Mouse (Mus musculus) kidney, embryonic 14.5 days (tissue): ENCODE measurements at regions not wholly inside any gene's neighbourhood (a gene's known extent, or its start where the extent isn't known, plus 50 kb on each side); places are given as distances from the start of the nearest gene placed in this dataset.
A peak's percentile ranks its signal among the peaks of the same experiment; 100 is the strongest.

Source experiments
- ATAC-seq: fragments of 200-750 bp; cut with Nextera tagmentation; 2 replicates; pipeline ENCODE4 v1.8.0; 2017; ENCODE audit warnings: moderate number of reproducible peaks, mild to moderate bottlenecking, moderate TSS enrichment, moderate library complexity; ENCODE audit not compliant: low FRiP score, low TSS enrichment
- H3K27ac ChIP-seq: fragments of 300-500 bp; sonication (generic); 2 replicates; pipeline ENCODE4 v1.5.1; 2014; ENCODE audit warnings: low read depth, mild to moderate bottlenecking, low read length, moderate library complexity, mixed read lengths
- H3K27me3 ChIP-seq: fragments of 300-500 bp; sonication (generic); 2 replicates; pipeline ENCODE4 v1.6.1; 2014; ENCODE audit warnings: mild to moderate bottlenecking, low read length; ENCODE audit not compliant: control insufficient read depth, insufficient read depth
- H3K36me3 ChIP-seq: fragments of 300-500 bp; sonication (generic); 2 replicates; pipeline ENCODE4 v1.6.1; 2014; ENCODE audit warnings: low read length, mixed read lengths; ENCODE audit not compliant: control insufficient read depth, insufficient read depth
- H3K4me1 ChIP-seq: fragments of 300-500 bp; sonication (generic); 2 replicates; pipeline ENCODE4 v1.6.1; 2014; ENCODE audit warnings: low read length, mixed read lengths; ENCODE audit not compliant: control insufficient read depth, insufficient read depth
- H3K4me2 ChIP-seq: fragments of 300-500 bp; sonication (generic); replicated peaks from 2 replicates; pipeline ENCODE4 v1.6.1; 2014; ENCODE audit warnings: low read depth, mild to moderate bottlenecking, low read length
- H3K4me3 ChIP-seq: fragments of 300-500 bp; sonication (generic); 2 replicates; pipeline ENCODE4 v1.5.1; 2014; ENCODE audit warnings: mild to moderate bottlenecking, low read length
- H3K9ac ChIP-seq: fragments of 300-500 bp; sonication (generic); 2 replicates; pipeline ENCODE4 v1.6.1; 2014; ENCODE audit warnings: low read depth, mild to moderate bottlenecking, low read length, moderate library complexity
- H3K9me3 ChIP-seq: fragments of 300-500 bp; sonication (generic); 2 replicates; pipeline ENCODE4 v1.6.1; 2016; ENCODE audit warnings: low read length; ENCODE audit not compliant: control insufficient read depth
- whole genome bisulfite sequencing: fragments of 180-500 bp; shearing (Covaris S2); extraction: QIAGEN DNeasy Blood & Tissue Kit; methylation state at CpG from one replicate; pipeline ENCODE4 v1.1.7; 2014; 5-methylcytosine and 5-hydroxymethylcytosine counted together

DNA sequence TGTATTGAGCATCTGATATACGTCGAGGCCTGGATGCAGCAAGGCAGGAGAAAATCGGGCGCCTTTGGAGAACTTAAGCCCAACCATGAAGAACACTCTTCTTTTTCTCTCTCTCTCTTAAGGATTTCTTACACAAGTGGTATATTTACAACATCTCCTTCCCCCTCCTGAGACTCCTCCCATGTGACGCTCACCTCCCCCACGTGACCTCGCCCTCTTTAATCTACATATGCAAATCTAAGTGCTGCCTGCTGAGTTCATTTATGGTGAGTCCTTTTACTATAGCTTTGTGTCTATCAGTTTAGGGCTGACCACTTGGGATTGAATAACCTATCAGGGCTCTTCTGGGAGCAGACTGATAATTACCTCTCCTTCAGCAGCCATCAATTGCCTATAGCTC, 337.4 kb downstream of the Cd83 start:
- no peak for ATAC-seq
- H3K4me3 ChIP-seq, result no peak overlapping the region
- no peaks in the 10 kb centered on the region for H3K36me3 ChIP-seq
- peaks cover 29% of the 10 kb centered on the region for H3K4me1 ChIP-seq
- H3K9me3 ChIP-seq, result no peaks in the 10 kb centered on the region
- H3K9ac ChIP-seq, result no peak overlapping the region
- WGBS, result 47% methylated on average over 7 of the region's 7 CpGs
- no peaks in the 10 kb centered on the region for H3K27me3 ChIP-seq
- no peak overlapping the region; the same call in 1 of the 2 replicates for H3K27ac ChIP-seq
- H3K4me2 ChIP-seq, result no peak overlapping the region

DNA sequence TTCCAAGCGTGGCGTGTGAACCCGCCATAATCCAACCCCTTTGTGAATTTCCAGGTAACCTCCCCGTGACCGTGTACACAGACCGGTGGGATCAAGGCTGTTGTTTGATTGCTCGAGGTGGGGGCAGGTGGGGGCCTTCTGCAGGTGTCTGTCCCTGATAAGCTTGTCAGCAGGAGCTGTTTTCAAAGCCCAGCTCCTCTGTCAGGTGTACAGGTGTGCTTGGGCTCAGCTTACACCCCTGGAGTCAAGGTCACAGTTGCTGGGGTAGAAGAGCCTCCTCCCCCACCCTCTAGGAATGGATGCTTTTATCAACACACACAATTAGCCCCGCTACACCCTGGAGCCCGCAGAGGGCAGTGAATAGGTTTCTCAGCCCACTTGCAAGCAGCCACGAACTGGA, 341.6 kb downstream of the Cd83 start:
- 26% methylated on average over 10 of the region's 10 CpGs for WGBS
- peak; percentile 46; the same call in 1 of the 2 replicates for ATAC-seq
- H3K4me1 ChIP-seq, result peaks cover 13% of the 10 kb centered on the region
- no peak overlapping the region for H3K9ac ChIP-seq
- H3K4me3 ChIP-seq, result no peak overlapping the region
- no peak overlapping the region for H3K4me2 ChIP-seq
- H3K9me3 ChIP-seq, result no peaks in the 10 kb centered on the region
- no peaks in the 10 kb centered on the region for H3K27me3 ChIP-seq
- H3K36me3 ChIP-seq, result no peaks in the 10 kb centered on the region
- no peak overlapping the region for H3K27ac ChIP-seq

DNA sequence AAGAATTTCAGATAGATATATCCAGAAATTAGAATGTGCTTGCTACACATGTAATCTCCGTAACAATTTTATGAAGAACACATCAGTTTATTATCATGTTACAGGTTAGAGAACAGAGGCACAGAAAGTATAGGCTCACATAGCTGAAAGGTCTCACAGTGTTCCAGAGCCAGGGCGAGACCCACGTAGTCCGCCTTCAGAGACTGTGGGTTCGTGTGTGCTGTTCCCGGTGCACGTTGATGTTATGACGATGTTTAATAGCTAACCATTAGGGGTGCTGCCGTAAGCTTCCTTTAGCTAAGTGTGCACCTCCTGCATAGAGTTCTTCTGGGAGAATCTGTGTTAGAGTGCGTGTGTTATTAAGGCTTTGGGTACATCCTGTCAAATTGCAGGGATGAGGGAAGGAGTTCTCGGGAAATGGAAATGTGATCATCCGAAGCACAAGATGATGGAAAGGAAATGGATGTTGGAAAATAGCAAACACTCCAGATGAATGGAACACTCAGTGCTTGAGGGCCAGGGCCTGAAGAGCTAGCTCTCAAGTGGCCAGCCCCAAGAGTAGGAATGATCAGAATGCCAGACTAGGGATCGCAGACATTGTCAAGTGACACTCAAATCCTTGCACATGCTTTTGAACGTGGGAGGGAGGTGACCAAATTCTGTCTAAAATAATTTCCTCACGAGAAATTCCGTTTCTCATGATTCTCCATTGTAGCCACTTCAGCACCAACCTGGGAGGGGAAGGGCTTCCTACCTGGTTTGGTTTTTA, 344.1 kb downstream of the Cd83 start:
- H3K27ac ChIP-seq, result no peak overlapping the region
- no peaks in the 10 kb centered on the region for H3K9me3 ChIP-seq
- no peaks in the 10 kb centered on the region for H3K27me3 ChIP-seq

DNA sequence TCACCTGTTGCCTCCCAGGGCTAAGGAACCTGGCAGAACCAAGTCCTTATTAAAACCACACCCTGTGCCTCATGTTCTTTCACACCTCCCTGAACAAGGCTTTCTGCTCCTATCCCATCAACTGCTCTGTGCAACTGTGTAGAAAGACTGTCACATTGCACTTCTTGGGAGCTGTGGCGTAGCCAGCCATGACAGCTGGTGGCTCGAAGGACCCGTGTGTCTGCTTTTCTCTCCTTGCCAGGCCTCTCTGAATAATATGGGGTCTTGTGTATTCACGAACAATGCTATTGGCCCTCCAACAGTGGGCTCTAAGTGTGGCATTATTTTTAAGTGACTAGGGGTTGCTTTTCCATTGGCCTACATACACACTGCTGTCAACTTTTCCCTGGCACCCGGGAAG, 347.3 kb downstream of the Cd83 start:
- Histone ChIP-seq H3K27ac (no peak overlapping the region), H3K4me1 (no peaks in the 10 kb centered on the region), H3K4me3 (no peak overlapping the region), H3K27me3 (no peaks in the 10 kb centered on the region), H3K9me3 (no peaks in the 10 kb centered on the region), H3K36me3 (no peaks in the 10 kb centered on the region), H3K4me2 (no peak overlapping the region), H3K9ac (no peak overlapping the region)
- ATAC-seq, result no peak
- WGBS, result 89% methylated on average over 5 of the region's 5 CpGs

More for the DNA sequence above, 344.1 kb downstream of the Cd83 start:
- no peak overlapping the region for H3K9ac ChIP-seq
- H3K36me3 ChIP-seq, result no peaks in the 10 kb centered on the region
- H3K4me1 ChIP-seq, result peaks cover 11% of the 10 kb centered on the region
- WGBS, result 92% methylated on average over 16 of the region's 16 CpGs
- H3K4me2 ChIP-seq, result no peak overlapping the region
- no peak overlapping the region for H3K4me3 ChIP-seq
- ATAC-seq, result no peak

DNA sequence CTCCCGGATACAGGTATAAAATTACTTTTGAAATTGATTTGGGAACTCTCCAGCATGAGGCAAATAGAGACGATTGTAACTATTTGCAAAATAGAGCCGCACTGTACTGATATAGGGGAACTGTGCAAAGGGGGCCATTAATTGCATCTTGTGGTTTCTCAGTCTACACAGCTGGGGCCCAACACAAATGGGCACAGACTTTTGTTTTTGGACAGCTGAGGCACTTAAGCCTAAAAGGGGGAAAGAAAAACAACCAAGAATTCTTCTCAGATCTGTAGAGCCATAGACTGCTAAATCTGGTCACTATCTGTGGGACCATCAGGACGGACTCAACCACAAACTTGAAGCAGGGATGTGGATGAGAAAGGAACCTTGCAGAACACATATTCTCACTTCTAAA, 347.9 kb downstream of the Cd83 start:
- H3K4me3 ChIP-seq, result no peak overlapping the region
- no peaks in the 10 kb centered on the region for H3K9me3 ChIP-seq
- no peak for ATAC-seq
- no peak overlapping the region for H3K4me2 ChIP-seq
- no peak overlapping the region for H3K27ac ChIP-seq
- H3K4me1 ChIP-seq, result no peaks in the 10 kb centered on the region
- no peaks in the 10 kb centered on the region for H3K27me3 ChIP-seq
- WGBS, result 90% methylated on average over 4 of the region's 4 CpGs
- H3K36me3 ChIP-seq, result no peaks in the 10 kb centered on the region
- no peak overlapping the region for H3K9ac ChIP-seq

DNA sequence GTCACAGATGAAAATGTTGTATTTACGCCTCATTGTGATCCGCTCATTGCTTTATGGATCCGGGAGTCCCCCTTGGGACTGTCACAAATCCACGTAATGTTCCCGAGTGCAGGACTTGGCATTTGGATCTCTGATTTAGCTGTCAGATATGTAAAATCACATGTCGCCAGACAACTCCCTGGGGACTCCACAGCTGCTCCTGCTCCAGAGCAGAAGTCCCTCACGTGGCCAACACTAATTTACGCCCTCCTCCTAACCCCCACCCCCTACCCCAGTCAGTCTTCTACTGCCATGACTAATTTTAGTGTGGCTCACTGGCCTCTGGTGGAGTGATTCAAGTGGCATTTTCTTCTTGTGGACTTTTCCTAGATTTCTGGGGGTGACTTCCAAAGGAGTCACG, 348.9 kb downstream of the Cd83 start:
- no peaks in the 10 kb centered on the region for H3K9me3 ChIP-seq
- WGBS, result 50% methylated on average over 9 of the region's 9 CpGs
- no peak overlapping the region for H3K27ac ChIP-seq
- no peak overlapping the region for H3K4me3 ChIP-seq
- H3K9ac ChIP-seq, result no peak overlapping the region
- no peaks in the 10 kb centered on the region for H3K27me3 ChIP-seq
- no peak overlapping the region for H3K4me2 ChIP-seq
- no peaks in the 10 kb centered on the region for H3K4me1 ChIP-seq
- H3K36me3 ChIP-seq, result no peaks in the 10 kb centered on the region
- ATAC-seq, result no peak

DNA sequence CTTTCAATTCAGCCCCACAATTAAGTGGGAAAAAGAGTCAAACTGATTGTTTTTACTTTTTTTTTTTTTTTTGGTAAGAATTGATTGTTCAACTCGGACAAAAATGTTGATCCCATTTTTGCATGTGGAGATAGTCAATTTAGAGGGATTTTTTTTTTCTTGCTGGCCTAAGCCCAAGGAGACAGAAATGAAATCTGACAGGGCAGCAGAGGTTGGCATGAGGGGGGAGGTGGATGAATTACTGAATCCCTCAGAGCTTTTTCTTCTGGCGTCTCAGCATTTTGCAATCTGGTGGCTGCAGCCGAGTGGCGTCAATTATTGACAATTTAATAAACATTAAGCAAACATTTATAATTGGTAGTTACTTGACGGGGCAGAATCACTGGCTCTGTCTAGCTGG, 356.6 kb downstream of the Cd83 start:
- 78% methylated on average over 5 of the region's 5 CpGs for WGBS
- Histone ChIP-seq H3K4me3 (no peak overlapping the region), H3K9ac (no peak overlapping the region), H3K9me3 (peaks cover 5% of the 10 kb centered on the region), H3K27ac (no peak overlapping the region), H3K4me2 (no peak overlapping the region), H3K4me1 (no peaks in the 10 kb centered on the region), H3K27me3 (no peaks in the 10 kb centered on the region), H3K36me3 (no peaks in the 10 kb centered on the region)
- ATAC-seq, result no peak

DNA sequence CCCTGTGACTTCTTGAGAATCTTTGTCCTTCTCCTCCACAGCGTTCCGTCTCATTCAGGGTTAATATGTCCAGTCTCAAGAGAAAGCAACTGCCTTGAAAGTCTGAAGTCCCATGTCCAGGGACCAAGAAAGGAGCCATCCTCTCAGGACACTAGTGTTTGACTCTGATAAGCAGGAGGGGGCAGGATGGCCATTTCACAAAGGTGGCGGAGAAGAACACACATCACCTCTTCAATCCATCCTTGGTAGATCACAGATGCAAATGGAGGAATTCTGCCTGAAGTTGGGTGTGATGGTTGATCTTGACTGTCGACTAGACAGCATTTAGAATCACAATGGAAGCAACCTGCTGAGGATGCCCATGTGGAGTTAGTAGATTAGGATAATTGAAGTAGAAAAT, 360.9 kb downstream of the Cd83 start:
- 93% methylated on average over 4 of the region's 4 CpGs for WGBS
- Histone ChIP-seq H3K4me1 (no peaks in the 10 kb centered on the region), H3K4me2 (no peak overlapping the region), H3K9ac (no peak overlapping the region), H3K36me3 (no peaks in the 10 kb centered on the region), H3K4me3 (no peak overlapping the region), H3K27me3 (no peaks in the 10 kb centered on the region), H3K9me3 (peaks cover 5% of the 10 kb centered on the region), H3K27ac (no peak overlapping the region)
- ATAC-seq, result no peak

DNA sequence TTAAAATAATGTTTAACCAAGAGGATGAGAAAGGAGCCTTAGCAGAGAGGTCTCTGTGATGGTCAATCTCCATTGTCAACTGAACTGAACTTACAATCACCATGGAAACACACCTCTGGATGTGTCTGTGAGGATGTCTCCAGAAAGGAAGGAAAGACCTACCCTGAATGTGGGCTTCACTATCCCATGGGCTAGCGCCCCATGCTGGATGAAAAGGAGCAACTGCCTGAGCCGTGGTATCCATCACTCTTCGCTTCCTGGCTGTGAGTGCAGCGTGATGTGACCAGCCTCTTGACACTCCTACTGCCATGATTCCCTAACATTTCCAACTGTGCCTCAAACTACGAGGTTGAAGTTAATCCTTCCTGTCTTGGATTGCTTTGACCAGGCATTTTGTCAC, 363.3 kb downstream of the Cd83 start:
- Histone ChIP-seq H3K4me3 (no peak overlapping the region), H3K9ac (no peak overlapping the region), H3K27ac (no peak overlapping the region), H3K9me3 (peaks cover 5% of the 10 kb centered on the region), H3K4me1 (no peaks in the 10 kb centered on the region), H3K36me3 (no peaks in the 10 kb centered on the region), H3K4me2 (no peak overlapping the region), H3K27me3 (no peaks in the 10 kb centered on the region)
- ATAC-seq, result no peak
- 89% methylated on average over 5 of the region's 5 CpGs for WGBS
